Mouse (Mus musculus) spleen, embryonic (tissue): ENCODE data around the gene Dync2li1.

Experiments
- CTCF ChIA-PET: fragments of 350-600 bp; sonication (Branson Sonifier 250); formaldehyde crosslinking; loops from one replicate; lab custom pipeline; 2022; lab: Charles Lee

Dync2li1 gene

DNA sequence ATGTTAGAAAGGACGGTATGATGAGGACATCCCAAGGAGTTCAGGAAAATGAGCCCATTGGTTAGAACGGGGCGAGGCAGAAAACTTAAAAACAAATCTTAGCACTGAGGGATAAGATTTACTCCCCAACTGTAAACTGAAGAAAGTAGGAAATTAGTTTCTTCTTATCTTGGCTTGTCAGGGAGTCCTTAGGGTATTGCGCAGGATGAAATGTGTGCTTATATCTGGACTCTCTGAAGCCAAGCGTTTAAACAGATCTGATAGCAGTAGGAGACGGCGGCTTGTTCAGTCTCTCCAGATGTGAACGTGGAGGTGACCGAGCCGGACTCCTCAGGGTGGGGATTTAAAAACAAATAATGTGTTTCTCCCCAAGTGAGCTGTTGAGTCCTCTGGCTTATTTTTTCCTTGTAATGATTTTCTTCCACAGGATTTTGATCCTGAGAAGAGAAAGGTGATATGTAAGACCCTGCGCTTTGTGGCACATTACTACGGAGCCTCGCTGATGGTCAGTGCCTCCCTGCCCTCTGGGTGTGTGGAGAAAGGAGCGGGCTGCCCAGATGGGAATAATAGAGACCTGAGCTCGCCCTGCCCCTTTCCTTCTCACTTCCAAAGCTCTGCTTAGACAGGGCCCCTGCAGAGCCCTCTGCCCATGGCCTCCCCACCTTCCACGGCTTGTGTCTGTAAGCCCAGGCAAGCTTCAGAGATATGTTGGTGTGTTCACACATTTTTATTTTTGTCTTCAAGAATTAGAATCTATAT, 18.2 kb downstream of the Dync2li1 start:
- CTCF ChIA-PET = no interaction called here

DNA sequence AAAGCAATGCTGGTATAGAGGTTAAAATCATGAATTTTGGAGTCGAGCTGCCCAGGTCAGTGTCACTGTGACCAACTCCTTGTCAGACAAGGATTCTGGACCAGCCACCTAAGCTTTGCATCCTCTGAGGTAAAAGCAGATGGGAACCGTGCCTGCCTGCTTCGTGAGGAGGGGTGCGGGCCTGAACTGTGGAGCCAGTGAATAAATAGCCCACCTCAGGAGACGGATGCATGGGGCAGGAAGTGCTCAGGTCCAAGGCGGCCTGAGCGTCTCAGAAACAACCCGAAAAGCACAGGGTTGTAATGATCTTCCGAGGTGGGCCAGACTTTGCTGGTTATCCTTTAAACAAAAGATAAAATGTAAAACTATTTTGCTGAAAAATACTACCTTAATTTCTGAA, 18.8 kb downstream of the Dync2li1 start:
- CTCF ChIA-PET = no interaction called here

GRCm38 (mm10) chr17:84645894-84646293, 19.6 kb downstream of the Dync2li1 start:
- CTCF ChIA-PET = no interaction called here

DNA sequence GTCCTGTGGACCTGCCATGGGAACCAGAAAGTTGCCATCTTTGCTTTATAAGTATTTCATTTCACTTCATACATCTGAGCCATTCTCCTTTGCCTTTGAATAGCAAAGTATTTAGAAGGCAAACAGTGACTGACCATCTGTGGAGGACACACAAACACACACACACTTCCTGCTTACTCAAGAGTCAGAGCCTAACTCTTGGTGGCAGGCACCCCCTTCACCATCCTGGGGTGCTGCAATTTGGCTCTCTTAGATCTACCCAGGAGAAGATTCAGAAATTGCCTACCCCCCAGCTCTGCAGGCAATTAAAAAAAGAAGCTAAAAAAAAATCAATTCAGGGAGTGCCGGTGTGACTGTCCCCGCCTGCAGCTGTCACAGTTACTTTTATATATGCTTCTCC, 20.2 kb downstream of the Dync2li1 start:
- CTCF ChIA-PET = no interaction called here

DNA sequence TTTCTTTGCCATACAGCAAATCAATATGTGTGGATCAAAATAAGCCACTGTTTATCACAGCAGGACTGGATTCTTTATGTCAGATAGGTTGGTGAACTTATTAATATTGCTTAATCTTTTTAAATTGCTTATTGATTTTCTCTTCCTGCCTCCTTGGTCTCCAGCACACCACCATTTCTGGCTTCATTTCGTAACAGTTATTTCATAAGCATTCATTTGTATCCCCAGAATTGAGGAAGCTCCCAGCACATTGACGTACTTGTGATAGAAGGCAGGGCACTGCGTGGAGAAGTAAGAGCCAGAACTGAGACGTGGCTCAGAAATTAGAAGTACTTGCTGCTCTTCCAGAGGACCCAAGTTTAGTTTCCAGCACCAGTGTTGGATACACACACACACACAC, 21.3 kb downstream of the Dync2li1 start:
- CTCF ChIA-PET = interaction anchor here (0.6 kb wide), 1 partner anchor 13 kb away, joined by 5 read pairs; no protein-coding TSS in a partner anchor

GRCm38 (mm10) chr17:84650302-84651017, 24.2 kb downstream of the Dync2li1 start:
- CTCF ChIA-PET = no interaction called here

DNA sequence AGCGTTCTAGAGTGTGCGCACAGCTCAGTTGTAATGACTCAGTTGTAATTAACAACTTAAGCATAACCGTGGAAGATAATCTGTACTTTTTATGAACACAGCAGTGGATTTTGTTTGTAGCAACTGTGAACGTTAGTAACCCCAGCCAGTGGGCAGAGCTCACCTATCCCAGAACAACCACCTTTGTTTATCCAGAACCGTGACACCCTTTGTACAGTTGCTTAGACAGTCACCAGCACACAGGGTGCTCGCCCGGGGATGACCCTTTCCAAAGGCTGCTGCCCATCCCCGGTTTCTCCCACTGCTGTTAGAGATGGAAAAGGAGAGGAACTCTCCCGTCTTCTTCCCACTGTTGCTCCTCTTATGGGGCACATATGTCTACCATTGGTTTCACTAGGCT, 27.2 kb downstream of the Dync2li1 start:
- CTCF ChIA-PET = no interaction called here

DNA sequence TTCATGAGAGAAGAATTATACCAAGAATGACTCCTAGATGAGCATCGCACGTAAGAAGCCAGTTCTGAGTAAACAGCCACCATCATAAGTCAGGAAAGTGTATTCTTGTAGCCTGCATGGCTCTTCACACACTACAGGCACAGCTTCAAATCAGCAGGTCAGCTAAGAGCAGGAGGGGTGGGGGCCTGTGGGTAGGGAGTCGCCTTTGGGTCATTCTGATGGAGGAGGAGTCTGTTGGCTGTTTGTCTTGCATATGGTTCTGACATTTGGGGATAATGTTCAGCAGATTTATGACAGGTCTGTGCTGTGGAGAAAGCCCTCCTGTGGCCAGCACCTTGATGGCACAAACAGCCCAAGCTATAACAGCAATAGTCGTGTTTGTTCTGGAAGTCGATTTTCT, 29.9 kb downstream of the Dync2li1 start:
- CTCF ChIA-PET = no interaction called here

DNA sequence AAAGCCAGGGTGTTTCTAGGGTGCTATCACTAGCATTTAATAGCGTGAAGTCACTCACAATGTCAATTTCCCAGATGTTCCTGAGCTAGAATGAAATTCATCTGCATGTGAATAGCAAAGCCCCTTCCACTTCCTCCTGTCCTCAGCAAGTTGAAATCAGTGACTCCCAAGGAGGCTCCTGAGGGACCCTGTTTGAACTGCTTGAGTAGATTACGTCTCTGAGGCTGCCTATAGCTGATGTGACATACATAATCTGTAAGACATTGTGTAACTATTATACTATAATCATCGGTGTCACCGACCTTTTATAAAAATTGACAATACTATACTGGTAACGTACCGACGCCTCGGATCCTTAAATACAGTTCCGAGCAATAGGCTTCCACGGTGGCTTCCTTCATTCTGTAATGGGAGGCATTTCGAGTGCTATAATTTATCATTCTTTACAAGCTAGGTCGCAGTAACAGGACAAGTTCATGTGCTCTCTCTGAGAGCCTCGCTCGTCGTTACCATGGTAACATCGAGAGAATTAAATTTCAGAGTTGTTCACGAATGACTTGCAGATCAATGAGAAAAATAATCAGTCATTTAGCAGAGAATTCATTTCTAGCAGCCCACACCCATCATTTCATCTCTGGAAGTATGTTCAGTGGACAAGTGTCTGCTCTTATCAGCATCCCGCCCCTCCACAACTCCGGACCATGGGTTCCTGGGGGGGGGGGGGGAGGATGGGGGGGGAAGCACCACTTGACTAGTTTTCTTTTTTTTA, 30.5 kb downstream of the Dync2li1 start:
- CTCF ChIA-PET = no interaction called here

- CTCF ChIA-PET = no interaction called here
These were observed 31.1 kb downstream of the Dync2li1 start for GRCm38 (mm10) chr17:84657422-84657732.

- CTCF ChIA-PET = no interaction called here
These were observed 31.5 kb downstream of the Dync2li1 start for GRCm38 (mm10) chr17:84657782-84658181.

DNA sequence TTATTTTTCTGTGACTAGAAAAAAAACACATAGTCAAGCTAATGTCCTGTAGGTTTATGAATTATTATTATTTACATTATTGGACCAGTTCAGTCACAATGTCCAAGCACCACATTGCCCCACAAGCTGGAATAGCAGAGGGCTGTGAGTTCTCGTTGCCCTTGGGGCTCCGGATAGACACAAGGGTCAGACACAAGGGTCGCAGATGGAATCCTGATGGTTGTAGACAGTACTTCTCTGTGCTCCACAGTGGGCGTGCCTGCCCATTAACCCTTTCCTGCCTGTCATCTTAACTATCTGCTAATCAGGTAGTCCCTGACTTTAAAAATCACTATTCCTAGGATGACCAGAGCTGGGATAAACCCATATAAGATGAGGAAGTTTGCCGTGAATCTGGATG, 31.9 kb downstream of the Dync2li1 start:
- CTCF ChIA-PET = no interaction called here

- CTCF ChIA-PET = no interaction called here
These were observed 32.7 kb downstream of the Dync2li1 start for GRCm38 (mm10) chr17:84658951-84659350.

GRCm38 (mm10) chr17:84665053-84665452, 38.8 kb downstream of the Dync2li1 start:
- CTCF ChIA-PET = no interaction called here

GRCm38 (mm10) chr17:84665691-84666090, 39.4 kb downstream of the Dync2li1 start:
- CTCF ChIA-PET = no interaction called here

DNA sequence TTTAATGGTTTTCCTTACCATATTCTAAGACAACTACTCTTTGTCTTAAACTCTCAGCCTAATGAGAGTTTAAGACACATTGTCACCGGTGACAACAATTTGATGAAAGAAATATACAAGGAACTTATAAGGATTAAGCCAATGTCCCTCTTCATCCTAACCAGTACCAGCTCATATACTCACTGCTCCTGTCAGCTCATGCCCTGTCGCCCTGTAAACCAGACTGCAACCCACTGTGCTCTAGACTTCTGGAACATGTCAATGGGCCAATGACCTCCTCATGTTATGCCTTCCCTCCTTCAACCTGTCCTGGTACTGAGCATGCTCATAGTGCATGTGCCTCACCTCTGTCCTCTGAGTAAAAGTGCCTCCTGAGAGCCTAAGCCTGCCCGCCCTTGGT, 41.6 kb downstream of the Dync2li1 start:
- CTCF ChIA-PET = no interaction called here

- CTCF ChIA-PET = no interaction called here
These were observed 46.4 kb downstream of the Dync2li1 start for GRCm38 (mm10) chr17:84672376-84673369.

DNA sequence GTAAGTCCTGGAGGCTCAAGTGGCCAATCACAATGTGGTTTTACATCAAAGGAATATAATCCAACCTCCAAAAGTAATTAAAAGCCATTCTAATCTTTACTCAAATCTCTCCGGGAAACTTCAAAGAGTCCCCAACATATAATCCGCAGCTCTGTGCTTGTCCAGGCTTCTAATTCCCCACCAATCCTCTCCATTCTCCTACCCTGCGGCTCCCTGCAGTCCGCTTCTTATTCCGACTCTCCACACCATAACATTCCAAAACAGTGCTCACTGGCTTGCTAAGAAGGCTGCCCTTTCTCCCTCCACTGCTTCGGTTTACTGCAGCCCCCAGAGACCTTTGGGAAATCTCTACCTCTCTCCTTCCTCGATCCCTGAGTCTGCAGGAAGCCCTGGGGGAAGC, 47.8 kb downstream of the Dync2li1 start:
- CTCF ChIA-PET = interaction anchor here (0.7 kb wide), 1 partner anchor 47 kb away, joined by 6 read pairs; no protein-coding TSS in a partner anchor

DNA sequence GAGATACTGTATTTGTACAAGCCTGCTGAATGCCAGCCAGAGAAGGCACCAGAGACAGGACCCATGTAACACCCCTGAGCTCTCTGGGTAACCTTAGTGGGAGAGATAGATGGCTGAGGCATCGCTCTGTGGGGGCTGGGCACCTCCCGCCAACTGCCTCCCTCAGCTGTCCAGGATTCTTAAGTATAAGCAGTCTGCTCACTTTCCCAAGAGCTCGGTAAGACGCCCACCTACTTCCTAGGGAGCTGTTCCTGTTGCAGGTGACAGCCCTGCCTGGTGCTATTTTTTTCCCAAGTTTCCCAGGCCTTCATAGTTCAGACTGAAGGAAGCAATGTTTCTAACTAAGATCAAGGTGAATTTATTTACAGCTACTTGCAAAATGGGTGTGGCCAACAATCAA, 48.9 kb downstream of the Dync2li1 start:
- CTCF ChIA-PET = no interaction called here

GRCm38 (mm10) chr17:84675951-84676366, 49.7 kb downstream of the Dync2li1 start, which contains the start of gene Abcg8:
TSS of gene Abcg8 (plus strand) at chr17:84676302.
- CTCF ChIA-PET = no interaction called here

DNA sequence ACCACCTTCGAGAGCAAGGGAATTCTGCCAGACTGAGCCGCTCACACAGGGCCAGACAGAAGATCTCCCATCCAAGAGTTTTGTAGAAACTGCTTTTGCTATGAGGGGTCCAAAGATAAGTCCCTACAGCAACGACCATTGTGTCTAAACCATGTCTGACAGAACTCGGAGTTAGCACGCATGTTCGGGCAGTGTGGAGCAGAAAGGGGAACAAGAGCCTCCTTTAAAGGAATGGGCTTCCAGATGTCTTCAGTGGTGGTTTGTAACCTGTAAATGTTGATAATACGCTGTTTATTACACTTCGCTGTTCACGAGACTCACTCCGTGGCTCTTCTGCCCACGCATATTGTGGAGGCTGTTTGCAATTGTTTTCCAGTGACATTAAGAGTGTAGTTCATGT, 51.3 kb downstream of the Dync2li1 start:
- CTCF ChIA-PET = no interaction called here
